Mouse (Mus musculus) liver, embryonic 14.5 days (tissue): ENCODE measurements around the gene Cenpt. TPM values are rescaled to one million over a fixed set of nuclear protein-coding genes. Genes with fewer than 3 reads are reported as not detected.

Experiments
- ATAC-seq: fragments of 200-750 bp; cut with Nextera tagmentation; 2 replicates; pipeline ENCODE4 v1.8.0; 2017; ENCODE audit warnings: moderate number of reproducible peaks, mild to moderate bottlenecking, moderate library complexity; ENCODE audit not compliant: insufficient read depth
- DNase-seq, 3 experiments: peaks; one replicate each; pipeline ENCODE4 v3.0.0-alpha.2; 2012 to 2013; ENCODE audit warnings: low read depth in 3 of 3, low spot score in 3 of 3
- H3K27ac ChIP-seq: fragments of 300-500 bp; sonication (generic); 2 replicates; pipeline ENCODE4 v1.5.1; 2014; ENCODE audit warnings: moderate library complexity, mild to moderate bottlenecking, control low read depth, inconsistent platforms
- H3K27me3 ChIP-seq: fragments of 300-500 bp; sonication (generic); 2 replicates; pipeline ENCODE4 v1.6.1; 2014; ENCODE audit warnings: mild to moderate bottlenecking, low read length, moderate library complexity; ENCODE audit not compliant: control insufficient read depth, insufficient read depth
- H3K36me3 ChIP-seq: fragments of 300-500 bp; sonication (generic); replicated peaks from 2 replicates; pipeline ENCODE4 v1.6.1; 2014; ENCODE audit warnings: low read depth; ENCODE audit not compliant: control insufficient read depth, insufficient read depth
- H3K4me1 ChIP-seq, 2 experiments: fragments of 200-500 bp in 1 of 2; fragments of 300-500 bp in 1 of 2; sonication (generic) in 1 of 2; replicated peaks; 2 replicates each; pipeline ENCODE4 v1.6.1; 2012 to 2014; ENCODE audit warnings: antibody characterized with exemption in 1 of 2, inconsistent platforms in 1 of 2, low read length in 1 of 2; ENCODE audit not compliant: control insufficient read depth in 2 of 2, insufficient read depth in 2 of 2
- H3K4me2 ChIP-seq: fragments of 300-500 bp; sonication (generic); 2 replicates; pipeline ENCODE4 v1.6.1; 2014; ENCODE audit warnings: low read depth, mild to moderate bottlenecking, control low read depth, moderate library complexity
- H3K4me3 ChIP-seq, 2 experiments: fragments of 200-500 bp in 1 of 2; fragments of 300-500 bp in 1 of 2; sonication (generic) in 1 of 2; 2 replicates each; pipeline ENCODE4 v1.5.1; 2012 to 2014; ENCODE audit warnings: low read depth in 2 of 2, low read length in 2 of 2, mild to moderate bottlenecking in 2 of 2, control low read depth in 1 of 2, inconsistent platforms in 1 of 2, moderate library complexity in 1 of 2; ENCODE audit not compliant: insufficient read depth in 1 of 2
- H3K9ac ChIP-seq: fragments of 300-500 bp; sonication (generic); replicated peaks from 2 replicates; pipeline ENCODE4 v1.6.1; 2014; ENCODE audit warnings: mild to moderate bottlenecking, control low read depth, moderate library complexity
- H3K9me3 ChIP-seq: fragments of 300-500 bp; sonication (generic); 2 replicates; pipeline ENCODE4 v1.6.1; 2016; ENCODE audit warnings: low read length, mixed read lengths; ENCODE audit not compliant: control insufficient read depth
- CTCF ChIP-seq: IDR thresholded peaks from 2 replicates; pipeline ENCODE4 v1.5.1; 2016; ENCODE audit warnings: antibody characterized with exemption, low read depth, control low read depth
- EP300 ChIP-seq: IDR thresholded peaks from 2 replicates; pipeline ENCODE4 v1.6.1; 2016; ENCODE audit warnings: antibody characterized with exemption, low read depth
- WGBS: fragments of 180-500 bp; shearing (Covaris S2); extraction: QIAGEN DNeasy Blood & Tissue Kit; methylation state at CpG from one replicate; pipeline ENCODE4 v1.1.7; 2014; ENCODE audit not compliant: insufficient replicate concordance; 5-methylcytosine and 5-hydroxymethylcytosine counted together
- polyA plus RNA-seq, 2 experiments: library from polyadenylated mRNA; depleted of rRNA in 1 of 2; stranded (reverse) in 1 of 2; unstranded in 1 of 2; fragments of >200 nt; fragmentation: Nextera tagmentation in 1 of 2; extraction: Ambion mirVana in 1 of 2; gene quantifications; 2 replicates each; pipeline versions ENCODE4 v1.2.1 to v1.2.3; 2012 to 2014

Cenpt gene
- polyA plus RNA-seq, 2 experiments = 15.0 to 25.4 TPM

- H3K4me1 ChIP-seq = peaks cover 54 to 61% of the 10 kb centered on the region in 2 experiments
- no peak overlapping the region for H3K9ac ChIP-seq
- WGBS = 86% methylated on average over 7 of the region's 7 CpGs
These were observed 48.3 kb downstream of the Cenpt start for GRCm38 (mm10) chr8:105804797-105805196.

GRCm38 (mm10) chr8:105801153-105801904 is 51.7 kb downstream of the Cenpt start:
- peak; percentile 97 for TF ChIP-seq EP300
- TF ChIP-seq CTCF = no peak
- DNase-seq = peak; percentile 84 to 90 (median 87)
- H3K4me1 ChIP-seq = peaks cover 62 to 67% of the 10 kb centered on the region in 2 experiments
- peak; percentile 92 for ATAC-seq
- peak overlapping the region; percentile 99 for H3K27ac ChIP-seq
- 33% methylated on average over 6 of the region's 6 CpGs for WGBS
- peak overlapping the region; percentile 77 for H3K9ac ChIP-seq
- peak overlapping the region; percentile 50 to 52 for H3K4me3 ChIP-seq
- H3K36me3 ChIP-seq = peaks cover 69% of the 10 kb centered on the region
- H3K4me2 ChIP-seq = peak overlapping the region; percentile 87
- H3K9me3 ChIP-seq = no peaks in the 10 kb centered on the region
- H3K27me3 ChIP-seq = no peaks in the 10 kb centered on the region

More at GRCm38 (mm10) chr8:105804797-105805196, 48.3 kb downstream of the Cenpt start:
- Histone ChIP-seq H3K9me3 (no peaks in the 10 kb centered on the region), H3K4me2 (peak overlapping the region; percentile 14; the same call in 1 of the 2 replicates), H3K27me3 (no peaks in the 10 kb centered on the region), H3K27ac (peak overlapping the region; percentile 46), H3K36me3 (peaks cover 72% of the 10 kb centered on the region), H3K4me3 (no peak overlapping the region)
- no peak for DNase-seq
- TF ChIP-seq EP300 (no peak), CTCF (no peak)
- no peak for ATAC-seq

GRCm38 (mm10) chr8:105799091-105799812 is 53.8 kb downstream of the Cenpt start:
- DNase-seq (peak; percentile 58 to 62 (median 62)), ATAC-seq (peak; percentile 22; the same call in 1 of the 2 replicates)
- H3K9me3 ChIP-seq = no peaks in the 10 kb centered on the region
- peak overlapping the region; percentile 87 for H3K4me2 ChIP-seq
- peak overlapping the region in 1 of 2 experiments; percentile 50; a peak in 2 of 4 replicates for H3K4me3 ChIP-seq
- H3K4me1 ChIP-seq = peaks cover 73 to 78% of the 10 kb centered on the region in 2 experiments
- 30% methylated on average over 8 of the region's 8 CpGs for WGBS
- TF ChIP-seq CTCF = no peak
- peak; percentile 41; the same call in 1 of the 2 replicates for TF ChIP-seq EP300
- peak overlapping the region; percentile 77 for H3K9ac ChIP-seq
- peaks cover 71% of the 10 kb centered on the region for H3K36me3 ChIP-seq
- no peaks in the 10 kb centered on the region for H3K27me3 ChIP-seq
- peak overlapping the region; percentile 99 for H3K27ac ChIP-seq

- ATAC-seq = no peak
- no peaks in the 10 kb centered on the region for H3K9me3 ChIP-seq
- H3K4me3 ChIP-seq = no peak overlapping the region
- peaks cover 69% of the 10 kb centered on the region for H3K36me3 ChIP-seq
- H3K27me3 ChIP-seq = no peaks in the 10 kb centered on the region
- TF ChIP-seq EP300 (no peak), CTCF (no peak)
- no peak for DNase-seq
- peak overlapping the region; percentile 39 for H3K9ac ChIP-seq
- 81% methylated on average over 5 of the region's 5 CpGs for WGBS
- H3K27ac ChIP-seq = peak overlapping the region; percentile 99
- peaks cover 73 to 77% of the 10 kb centered on the region in 2 experiments for H3K4me1 ChIP-seq
- H3K4me2 ChIP-seq = peak overlapping the region; percentile 87
These were observed 54.7 kb downstream of the Cenpt start for GRCm38 (mm10) chr8:105798408-105798807.

GRCm38 (mm10) chr8:105795785-105796184 is 57.3 kb downstream of the Cenpt start:
- no peak for ATAC-seq
- 87% methylated on average over 1 of the region's 1 CpGs for WGBS
- TF ChIP-seq EP300 (no peak), CTCF (no peak)
- no peak overlapping the region for H3K9ac ChIP-seq
- H3K4me2 ChIP-seq = no peak overlapping the region; the same call in 1 of the 2 replicates
- H3K36me3 ChIP-seq = peaks cover 90% of the 10 kb centered on the region
- H3K9me3 ChIP-seq = no peaks in the 10 kb centered on the region
- no peak for DNase-seq
- no peak overlapping the region for H3K4me3 ChIP-seq
- peak overlapping the region; percentile 41 for H3K27ac ChIP-seq
- peaks cover 53 to 59% of the 10 kb centered on the region in 2 experiments for H3K4me1 ChIP-seq
- no peaks in the 10 kb centered on the region for H3K27me3 ChIP-seq

Other genes starting within 250 kb of the Cenpt start
- 4.5 and 5.4 TPM in 2 replicates for gene Ripor1, start 248.0 kb downstream of the Cenpt start, polyA plus RNA-seq (2012; rRNA removed)
- 4.9 and 6.1 TPM in 2 replicates for gene Ripor1, start 248.0 kb downstream of the Cenpt start, polyA plus RNA-seq (2014; fragmentation: Nextera tagmentation; extraction: Ambion mirVana)
- gene Ctcf, start 216.7 kb downstream of the Cenpt start, polyA plus RNA-seq (2012; rRNA removed) = 11.6 and 21.1 TPM in 2 replicates
- 40.9 and 49.2 TPM in 2 replicates for gene Ctcf, start 216.7 kb downstream of the Cenpt start, polyA plus RNA-seq (2014; fragmentation: Nextera tagmentation; extraction: Ambion mirVana)
- gene Agrp, start 215.9 kb downstream of the Cenpt start, polyA plus RNA-seq (2012; rRNA removed) = not detected in 2 replicates
- 0.23 and 0.27 TPM in 2 replicates for gene Agrp, start 215.9 kb downstream of the Cenpt start, polyA plus RNA-seq (2014; fragmentation: Nextera tagmentation; extraction: Ambion mirVana)
- 1.3 and 1.4 TPM in 2 replicates for gene Carmil2, start 167.0 kb downstream of the Cenpt start, polyA plus RNA-seq (2012; rRNA removed)
- 0.24 and 0.33 TPM in 2 replicates for gene Carmil2, start 167.0 kb downstream of the Cenpt start, polyA plus RNA-seq (2014; fragmentation: Nextera tagmentation; extraction: Ambion mirVana)
- 8.8 and 11.0 TPM in 2 replicates for gene Acd, start 152.2 kb downstream of the Cenpt start, polyA plus RNA-seq (2012; rRNA removed)
- gene Acd, start 152.2 kb downstream of the Cenpt start, polyA plus RNA-seq (2014; fragmentation: Nextera tagmentation; extraction: Ambion mirVana) = 20.3 and 23.7 TPM in 2 replicates
- 5.9 and 6.0 TPM in 2 replicates for gene Pard6a, start 152.1 kb downstream of the Cenpt start, polyA plus RNA-seq (2012; rRNA removed)
- gene Pard6a, start 152.1 kb downstream of the Cenpt start, polyA plus RNA-seq (2014; fragmentation: Nextera tagmentation; extraction: Ambion mirVana) = 6.4 and 7.9 TPM in 2 replicates
- gene 4933405L10Rik, start 145.6 kb downstream of the Cenpt start, polyA plus RNA-seq (2012; rRNA removed) = not detected in 2 replicates
- gene 4933405L10Rik, start 145.6 kb downstream of the Cenpt start, polyA plus RNA-seq (2014; fragmentation: Nextera tagmentation; extraction: Ambion mirVana) = not detected in 2 replicates
- gene Enkd1, start 145.1 kb downstream of the Cenpt start, polyA plus RNA-seq (2012; rRNA removed) = 7.0 and 7.8 TPM in 2 replicates
- gene Enkd1, start 145.1 kb downstream of the Cenpt start, polyA plus RNA-seq (2014; fragmentation: Nextera tagmentation; extraction: Ambion mirVana) = 4.8 and 6.5 TPM in 2 replicates
- gene Gfod2, start 94.6 kb downstream of the Cenpt start, polyA plus RNA-seq (2012; rRNA removed) = 0.84 and 0.93 TPM in 2 replicates
- 1.1 and 1.8 TPM in 2 replicates for gene Gfod2, start 94.6 kb downstream of the Cenpt start, polyA plus RNA-seq (2014; fragmentation: Nextera tagmentation; extraction: Ambion mirVana)
- gene Ranbp10, start 25.9 kb downstream of the Cenpt start, polyA plus RNA-seq (2012; rRNA removed) = 57.2 and 60.6 TPM in 2 replicates
- 37.0 and 42.0 TPM in 2 replicates for gene Ranbp10, start 25.9 kb downstream of the Cenpt start, polyA plus RNA-seq (2014; fragmentation: Nextera tagmentation; extraction: Ambion mirVana)
- 0.04 and 0.06 TPM in 2 replicates for gene Tsnaxip1, start 25.5 kb downstream of the Cenpt start, polyA plus RNA-seq (2012; rRNA removed)
- gene Tsnaxip1, start 25.5 kb downstream of the Cenpt start, polyA plus RNA-seq (2014; fragmentation: Nextera tagmentation; extraction: Ambion mirVana) = 0.06 TPM in 1 of 2 replicates, not detected in the other
- 26.2 TPM in 2 replicates for gene Thap11, start 1.9 kb upstream of the Cenpt start, polyA plus RNA-seq (2012; rRNA removed)
- 25.5 and 29.5 TPM in 2 replicates for gene Thap11, start 1.9 kb upstream of the Cenpt start, polyA plus RNA-seq (2014; fragmentation: Nextera tagmentation; extraction: Ambion mirVana)
- gene Nutf2, start 7.3 kb upstream of the Cenpt start, polyA plus RNA-seq (2012; rRNA removed) = 40.5 and 83.2 TPM in 2 replicates
- 139 TPM in 2 replicates for gene Nutf2, start 7.3 kb upstream of the Cenpt start, polyA plus RNA-seq (2014; fragmentation: Nextera tagmentation; extraction: Ambion mirVana)
- 17.5 and 21.6 TPM in 2 replicates for gene Edc4, start 27.6 kb upstream of the Cenpt start, polyA plus RNA-seq (2012; rRNA removed)
- gene Edc4, start 27.6 kb upstream of the Cenpt start, polyA plus RNA-seq (2014; fragmentation: Nextera tagmentation; extraction: Ambion mirVana) = 9.9 and 10.7 TPM in 2 replicates
- gene Nrn1l, start 40.3 kb upstream of the Cenpt start, polyA plus RNA-seq (2012; rRNA removed) = 0.22 and 0.42 TPM in 2 replicates
- gene Nrn1l, start 40.3 kb upstream of the Cenpt start, polyA plus RNA-seq (2014; fragmentation: Nextera tagmentation; extraction: Ambion mirVana) = not detected in 2 replicates
- 9.8 and 12.3 TPM in 2 replicates for gene Pskh1, start 47.2 kb upstream of the Cenpt start, polyA plus RNA-seq (2012; rRNA removed)
- gene Pskh1, start 47.2 kb upstream of the Cenpt start, polyA plus RNA-seq (2014; fragmentation: Nextera tagmentation; extraction: Ambion mirVana) = 6.2 and 8.0 TPM in 2 replicates
- 1.0 and 1.1 TPM in 2 replicates for gene Ctrl, start 80.6 kb upstream of the Cenpt start, polyA plus RNA-seq (2012; rRNA removed)
- 0.27 and 0.39 TPM in 2 replicates for gene Ctrl, start 80.6 kb upstream of the Cenpt start, polyA plus RNA-seq (2014; fragmentation: Nextera tagmentation; extraction: Ambion mirVana)
- 49.8 and 51.8 TPM in 2 replicates for gene Psmb10, start 85.2 kb upstream of the Cenpt start, polyA plus RNA-seq (2012; rRNA removed)
- 61.5 and 68.5 TPM in 2 replicates for gene Psmb10, start 85.2 kb upstream of the Cenpt start, polyA plus RNA-seq (2014; fragmentation: Nextera tagmentation; extraction: Ambion mirVana)
- gene Lcat, start 90.1 kb upstream of the Cenpt start, polyA plus RNA-seq (2012; rRNA removed) = 40.2 and 41.2 TPM in 2 replicates
- 47.0 and 50.7 TPM in 2 replicates for gene Lcat, start 90.1 kb upstream of the Cenpt start, polyA plus RNA-seq (2014; fragmentation: Nextera tagmentation; extraction: Ambion mirVana)
- 8.3 and 11.1 TPM in 2 replicates for gene Slc12a4, start 112.8 kb upstream of the Cenpt start, polyA plus RNA-seq (2012; rRNA removed)
- 6.9 and 8.9 TPM in 2 replicates for gene Slc12a4, start 112.8 kb upstream of the Cenpt start, polyA plus RNA-seq (2014; fragmentation: Nextera tagmentation; extraction: Ambion mirVana)
- gene Dpep3, start 126.2 kb upstream of the Cenpt start, polyA plus RNA-seq (2012; rRNA removed) = not detected in 2 replicates
- gene Dpep3, start 126.2 kb upstream of the Cenpt start, polyA plus RNA-seq (2014; fragmentation: Nextera tagmentation; extraction: Ambion mirVana) = not detected in 2 replicates
- gene Dus2, start 138.1 kb upstream of the Cenpt start, polyA plus RNA-seq (2012; rRNA removed) = 6.8 and 8.7 TPM in 2 replicates
- 9.8 and 10.5 TPM in 2 replicates for gene Dus2, start 138.1 kb upstream of the Cenpt start, polyA plus RNA-seq (2014; fragmentation: Nextera tagmentation; extraction: Ambion mirVana)
- not detected in 2 replicates for gene Dpep2nb, start 152.7 kb upstream of the Cenpt start, polyA plus RNA-seq (2012; rRNA removed)
- not detected in 2 replicates for gene Dpep2nb, start 152.7 kb upstream of the Cenpt start, polyA plus RNA-seq (2014; fragmentation: Nextera tagmentation; extraction: Ambion mirVana)
- 6.6 and 6.8 TPM in 2 replicates for gene Ddx28, start 158.6 kb upstream of the Cenpt start, polyA plus RNA-seq (2012; rRNA removed)
- 9.1 and 9.4 TPM in 2 replicates for gene Ddx28, start 158.6 kb upstream of the Cenpt start, polyA plus RNA-seq (2014; fragmentation: Nextera tagmentation; extraction: Ambion mirVana)
- gene Nfatc3, start 205.6 kb upstream of the Cenpt start, polyA plus RNA-seq (2012; rRNA removed) = 10.2 TPM in 2 replicates
- gene Nfatc3, start 205.6 kb upstream of the Cenpt start, polyA plus RNA-seq (2014; fragmentation: Nextera tagmentation; extraction: Ambion mirVana) = 2.6 and 2.7 TPM in 2 replicates